Mouse (Mus musculus) heart, postnatal 0 days (tissue): Measurements from ENCODE around the gene Alpl. TPM values are rescaled to one million over a fixed set of nuclear protein-coding genes. Genes with fewer than 3 reads are reported as not detected.

Experiments
- ATAC-seq: fragments of 200-750 bp; cut with Nextera tagmentation; 2 replicates; pipeline ENCODE4 v1.8.0; 2017; ENCODE audit warnings: low read depth, moderate number of reproducible peaks, moderate library complexity; ENCODE audit not compliant: insufficient read depth
- DNase-seq: peaks from one replicate; pipeline ENCODE4 v3.0.0-alpha.2; 2016; ENCODE audit warnings: low spot score
- H3K27ac ChIP-seq: fragments of 300-500 bp; sonication (generic); 2 replicates; pipeline ENCODE4 v1.5.1; 2014; ENCODE audit warnings: low read depth, mild to moderate bottlenecking
- H3K27me3 ChIP-seq: fragments of 300-500 bp; sonication (generic); 2 replicates; pipeline ENCODE4 v1.6.1; 2014; ENCODE audit warnings: low read length, mixed read lengths; ENCODE audit not compliant: control insufficient read depth, insufficient read depth
- H3K36me3 ChIP-seq: fragments of 300-500 bp; sonication (generic); replicated peaks from 2 replicates; pipeline ENCODE4 v1.6.1; 2014; ENCODE audit warnings: low read length, mixed read lengths; ENCODE audit not compliant: control insufficient read depth, insufficient read depth
- H3K4me1 ChIP-seq: fragments of 300-500 bp; sonication (generic); 2 replicates; pipeline ENCODE4 v1.6.1; 2014; ENCODE audit warnings: antibody characterized with exemption; ENCODE audit not compliant: control insufficient read depth, insufficient read depth
- H3K4me2 ChIP-seq: fragments of 300-500 bp; sonication (generic); 2 replicates; pipeline ENCODE4 v1.6.1; 2014; ENCODE audit warnings: low read depth, mild to moderate bottlenecking, low read length, moderate library complexity
- H3K4me3 ChIP-seq: fragments of 300-500 bp; sonication (generic); 2 replicates; pipeline ENCODE4 v1.5.1; 2014; ENCODE audit warnings: low read depth, low read length
- H3K9ac ChIP-seq: fragments of 300-500 bp; sonication (generic); replicated peaks from 2 replicates; pipeline ENCODE4 v1.6.1; 2014; ENCODE audit warnings: low read depth, low read length, mixed read lengths
- H3K9me3 ChIP-seq: fragments of 300-500 bp; sonication (generic); replicated peaks from 2 replicates; pipeline ENCODE4 v1.6.1; 2016; ENCODE audit warnings: low read length; ENCODE audit not compliant: control insufficient read depth
- CTCF ChIP-seq: IDR thresholded peaks from 2 replicates; pipeline ENCODE4 v1.5.1; 2016; ENCODE audit warnings: antibody characterized with exemption, control low read depth, low read depth
- EP300 ChIP-seq: IDR thresholded peaks from 2 replicates; pipeline ENCODE4 v1.6.1; 2016; ENCODE audit warnings: antibody characterized with exemption, low read depth
- WGBS: fragments of 180-500 bp; shearing (Covaris S2); extraction: QIAGEN DNeasy Blood & Tissue Kit; methylation state at CpG from one replicate; pipeline ENCODE4 v1.1.7; 2014; 5-methylcytosine and 5-hydroxymethylcytosine counted together
- polyA plus RNA-seq: library from polyadenylated mRNA; unstranded; fragments of >200 nt; fragmentation: Nextera tagmentation; extraction: Ambion mirVana; gene quantifications from 2 replicates; pipeline ENCODE4 v1.2.1, GENCODE M21; 2015
- total RNA-seq: library from RNA; depleted of rRNA; stranded (reverse); fragments of >200 nt; gene quantifications from 2 replicates; pipeline ENCODE4 v1.2.3, GENCODE M21; 2014; ENCODE audit warnings: low replicate concordance

The Alpl gene
- total and polyA plus RNA-seq, 2 experiments from 2014 or later: 2.3 to 2.4 TPM

GRCm38 (mm10) chr4:137836741-137837140 lies 40.6 kb upstream of the Alpl start:
- Histone ChIP-seq H3K27me3 (no peaks in the 10 kb centered on the region), H3K9ac (no peak overlapping the region), H3K36me3 (no peaks in the 10 kb centered on the region), H3K9me3 (no peaks in the 10 kb centered on the region), H3K4me2 (no peak overlapping the region), H3K4me1 (no peaks in the 10 kb centered on the region), H3K4me3 (no peak overlapping the region), H3K27ac (no peak overlapping the region)
- 80% methylated on average over 5 of the region's 5 CpGs for WGBS
- DNase-seq (no peak), ATAC-seq (no peak)
- TF ChIP-seq EP300: no peak
- no peak for TF ChIP-seq CTCF

GRCm38 (mm10) chr4:137835624-137836337 lies 39.6 kb upstream of the Alpl start:
- H3K27me3 ChIP-seq: peaks cover 5% of the 10 kb centered on the region; the same call in 1 of the 2 replicates
- H3K36me3 ChIP-seq: no peaks in the 10 kb centered on the region
- DNase-seq (peak; percentile 85), ATAC-seq (peak; percentile 88)
- TF ChIP-seq EP300 (no peak), CTCF (peak; percentile 94)
- H3K4me1 ChIP-seq: no peaks in the 10 kb centered on the region
- no peak overlapping the region for H3K9ac ChIP-seq
- no peak overlapping the region for H3K4me3 ChIP-seq
- no peak overlapping the region for H3K4me2 ChIP-seq
- WGBS: 13% methylated on average over 13 of the region's 14 CpGs
- no peak overlapping the region for H3K27ac ChIP-seq
- no peaks in the 10 kb centered on the region for H3K9me3 ChIP-seq

GRCm38 (mm10) chr4:137831598-137831997 lies 35.4 kb upstream of the Alpl start:
- no peaks in the 10 kb centered on the region for H3K9me3 ChIP-seq
- DNase-seq: no peak
- no peak for ATAC-seq
- no peak overlapping the region for H3K9ac ChIP-seq
- WGBS: 67% methylated on average over 11 of the region's 11 CpGs
- no peak overlapping the region for H3K27ac ChIP-seq
- H3K4me1 ChIP-seq: no peaks in the 10 kb centered on the region
- H3K36me3 ChIP-seq: no peaks in the 10 kb centered on the region
- no peak overlapping the region for H3K4me2 ChIP-seq
- peaks cover 11% of the 10 kb centered on the region; the same call in 1 of the 2 replicates for H3K27me3 ChIP-seq
- TF ChIP-seq CTCF (no peak), EP300 (no peak)
- no peak overlapping the region for H3K4me3 ChIP-seq

GRCm38 (mm10) chr4:137830380-137830779 lies 34.2 kb upstream of the Alpl start:
- no peaks in the 10 kb centered on the region for H3K9me3 ChIP-seq
- no peak for TF ChIP-seq EP300
- no peak for TF ChIP-seq CTCF
- no peaks in the 10 kb centered on the region for H3K36me3 ChIP-seq
- no peak overlapping the region for H3K4me3 ChIP-seq
- WGBS: 15% methylated on average over 6 of the region's 6 CpGs
- no peak overlapping the region for H3K27ac ChIP-seq
- peaks cover 11% of the 10 kb centered on the region; the same call in 1 of the 2 replicates for H3K27me3 ChIP-seq
- ATAC-seq (no peak), DNase-seq (no peak)
- H3K9ac ChIP-seq: no peak overlapping the region
- no peak overlapping the region for H3K4me2 ChIP-seq
- no peaks in the 10 kb centered on the region for H3K4me1 ChIP-seq

GRCm38 (mm10) chr4:137824881-137825280 lies 28.7 kb upstream of the Alpl start:
- Histone ChIP-seq H3K4me1 (no peaks in the 10 kb centered on the region), H3K4me2 (no peak overlapping the region), H3K9ac (no peak overlapping the region), H3K36me3 (no peaks in the 10 kb centered on the region), H3K4me3 (no peak overlapping the region), H3K27ac (no peak overlapping the region), H3K27me3 (no peaks in the 10 kb centered on the region), H3K9me3 (no peaks in the 10 kb centered on the region; the same call in 1 of the 2 replicates)
- DNase-seq (no peak), ATAC-seq (no peak)
- TF ChIP-seq EP300 (no peak), CTCF (no peak)
- WGBS: 73% methylated on average over 2 of the region's 2 CpGs

GRCm38 (mm10) chr4:137823542-137823941 lies 27.4 kb upstream of the Alpl start:
- Histone ChIP-seq H3K27ac (no peak overlapping the region), H3K36me3 (no peaks in the 10 kb centered on the region), H3K4me1 (no peaks in the 10 kb centered on the region), H3K4me2 (no peak overlapping the region), H3K27me3 (no peaks in the 10 kb centered on the region), H3K9me3 (no peaks in the 10 kb centered on the region; the same call in 1 of the 2 replicates), H3K9ac (no peak overlapping the region), H3K4me3 (no peak overlapping the region)
- ATAC-seq: no peak
- DNase-seq: no peak
- 82% methylated on average over 3 of the region's 3 CpGs for WGBS
- TF ChIP-seq CTCF: no peak
- TF ChIP-seq EP300: no peak
